Mouse (Mus musculus) right cerebral cortex, postnatal 10 days (tissue): Measurements from ENCODE around the gene Ccdc81.

Experiments used
- DNase-seq, 2 experiments: peaks; one replicate each; pipeline ENCODE4 v3.0.0; 2021; ENCODE audit warnings: low spot score in 2 of 2

The Ccdc81 gene

DNA sequence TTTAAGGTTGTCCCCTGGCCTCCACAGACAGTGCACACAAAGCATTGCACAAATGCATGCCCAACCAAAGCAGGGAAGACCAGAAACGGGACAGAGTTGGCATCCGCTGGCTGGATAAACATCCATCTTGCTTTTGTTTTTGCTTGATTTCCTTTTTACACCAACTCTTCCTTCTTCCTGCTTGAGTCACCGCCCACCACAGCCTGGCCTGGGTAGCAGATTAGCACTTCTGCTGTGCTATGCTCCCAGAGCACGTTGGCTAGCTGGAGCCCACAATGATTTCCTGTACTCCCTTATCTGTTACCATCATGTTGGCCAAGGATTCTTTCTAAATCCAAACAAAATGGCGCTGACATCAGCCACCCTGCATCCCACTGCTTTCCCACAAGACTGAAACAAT lies 36.2 kb downstream of the Ccdc81 start:
- DNase-seq = no peak

DNA sequence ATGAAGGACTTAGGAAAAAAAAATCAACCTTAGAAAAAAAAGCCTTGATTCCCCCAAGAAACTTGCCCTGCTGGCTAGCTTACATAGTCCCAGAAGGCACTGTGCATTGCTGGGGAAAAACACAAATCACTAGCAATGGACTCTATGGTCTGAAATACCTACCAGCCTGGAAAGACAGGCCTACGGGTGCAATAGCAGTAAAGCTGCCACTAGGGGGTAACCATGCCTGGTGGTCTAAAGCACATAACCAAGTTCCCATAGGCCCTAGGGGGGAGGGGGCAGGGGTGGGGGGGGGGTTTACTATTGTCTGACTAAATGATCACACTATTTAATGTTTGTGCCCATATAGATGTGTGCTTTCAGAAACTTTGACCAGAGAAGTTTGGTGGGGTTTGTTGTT lies 38.7 kb downstream of the Ccdc81 start:
- no peak for DNase-seq

DNA sequence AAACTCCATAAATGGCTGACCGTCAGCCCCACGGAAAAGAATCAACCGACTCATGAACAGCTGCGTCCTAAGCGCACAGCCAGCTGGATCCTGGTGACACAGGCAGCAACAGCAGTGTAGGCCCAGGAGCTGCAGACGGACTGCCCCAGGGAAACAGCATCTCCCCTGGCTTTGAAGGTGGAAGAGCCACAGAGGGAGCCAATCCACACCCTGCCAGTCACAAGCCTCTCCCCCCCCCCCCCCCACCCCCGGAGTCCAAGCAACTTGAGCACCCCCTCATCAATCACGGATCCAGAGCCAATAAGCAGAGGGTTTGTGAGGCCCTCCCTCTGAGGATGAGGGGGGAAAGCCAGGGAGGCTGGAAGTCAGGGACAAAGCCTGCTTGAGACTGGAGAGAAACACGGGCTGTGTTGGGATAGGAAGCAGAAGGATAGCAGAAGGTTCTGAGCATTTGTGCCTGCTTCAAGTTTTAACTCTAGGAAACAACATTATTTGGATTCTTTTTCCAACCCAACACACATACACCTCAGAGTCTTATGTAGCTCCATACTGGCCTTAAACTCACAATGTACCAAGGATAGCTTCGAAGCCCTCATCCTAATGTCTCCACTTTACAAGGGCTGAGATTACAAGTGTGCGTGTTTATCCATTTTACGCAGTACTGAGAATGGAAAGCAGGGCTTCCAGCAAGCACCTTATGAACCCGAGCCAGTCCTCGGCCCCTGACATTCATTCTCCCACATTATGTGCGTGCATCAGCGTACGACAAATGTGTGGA lies 46.8 kb downstream of the Ccdc81 start:
- no peak for DNase-seq

DNA sequence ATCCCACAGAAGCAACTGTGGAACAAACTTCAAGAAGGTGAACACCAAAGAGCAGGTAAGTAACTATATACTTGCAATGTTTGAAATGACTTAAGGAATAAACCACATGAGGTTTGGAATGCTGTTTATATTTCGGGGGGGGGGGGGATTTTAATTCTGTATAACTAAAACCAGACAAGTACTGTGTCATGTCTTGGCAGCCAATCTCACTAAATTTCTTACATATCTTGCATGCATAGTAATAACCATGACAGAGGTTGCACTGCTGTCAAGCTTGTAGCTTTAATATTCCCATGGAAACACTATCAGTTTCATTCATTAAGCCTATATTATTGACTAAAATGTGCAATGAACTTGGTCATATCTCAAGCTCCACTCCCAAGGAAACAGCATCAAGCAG lies 48.2 kb downstream of the Ccdc81 start:
- DNase-seq = no peak

DNA sequence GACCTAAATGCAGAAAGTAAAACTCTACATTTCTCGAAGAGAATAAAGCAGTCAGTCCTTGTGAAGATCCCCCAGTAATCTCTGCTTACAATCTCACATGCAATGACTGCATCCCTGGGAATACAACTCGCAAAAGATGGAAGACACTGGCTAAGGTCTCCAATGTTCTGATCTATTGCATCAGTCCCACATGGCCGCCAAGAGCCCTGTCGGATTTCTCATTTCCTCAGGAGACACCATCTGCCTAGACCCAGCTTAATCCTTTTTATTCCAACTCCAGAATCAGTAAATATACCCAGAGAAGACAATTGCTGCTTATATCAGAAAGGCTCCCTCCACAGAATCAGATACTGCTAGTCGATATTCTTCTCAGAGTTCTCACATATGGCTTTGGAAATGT lies 50.3 kb downstream of the Ccdc81 start:
- DNase-seq = no peak

DNA sequence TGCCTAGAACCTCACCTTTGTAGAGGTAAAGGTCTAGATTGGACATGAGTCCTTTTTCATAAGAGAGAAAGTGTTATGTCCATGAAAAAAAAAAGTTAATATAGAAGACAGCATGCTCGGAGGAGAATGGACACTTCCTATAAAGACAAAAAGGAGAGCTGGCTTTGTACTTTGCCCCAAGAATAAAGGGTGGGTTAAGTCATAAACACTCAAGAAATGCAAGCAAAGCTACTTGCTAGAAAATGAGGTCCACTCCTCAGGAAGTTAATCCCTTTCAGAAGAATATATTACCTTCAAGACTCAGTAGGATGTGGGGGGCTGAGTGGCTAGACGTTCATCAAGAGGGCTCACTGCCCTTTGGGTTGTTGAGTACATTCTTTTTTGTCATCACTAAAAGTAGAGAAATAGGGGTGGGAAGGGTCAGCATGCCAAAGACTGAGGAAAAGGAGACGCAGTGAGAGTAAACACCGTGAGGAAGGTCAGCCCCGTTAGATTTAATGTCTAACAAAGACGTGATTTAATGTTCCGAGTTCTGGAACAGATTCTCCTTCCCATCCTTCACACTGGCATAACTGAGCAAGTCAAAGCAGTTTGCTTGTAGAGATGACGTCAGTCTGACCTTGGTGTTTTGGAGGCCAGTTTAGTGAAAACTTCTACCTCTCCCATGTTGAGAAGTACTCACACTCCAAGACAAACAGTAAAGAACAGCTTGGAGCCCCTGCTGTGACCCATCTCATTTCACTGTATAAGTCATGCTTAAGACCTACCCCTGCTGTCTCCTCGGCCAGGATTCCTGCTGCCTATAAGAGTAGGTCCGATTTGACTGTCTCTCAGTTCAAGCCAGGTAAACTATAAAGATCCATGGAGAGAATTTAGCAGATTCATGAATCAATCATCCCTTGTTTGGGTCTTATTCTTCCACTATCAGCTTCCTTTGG lies 51.0 kb downstream of the Ccdc81 start:
- no peak for DNase-seq

DNA sequence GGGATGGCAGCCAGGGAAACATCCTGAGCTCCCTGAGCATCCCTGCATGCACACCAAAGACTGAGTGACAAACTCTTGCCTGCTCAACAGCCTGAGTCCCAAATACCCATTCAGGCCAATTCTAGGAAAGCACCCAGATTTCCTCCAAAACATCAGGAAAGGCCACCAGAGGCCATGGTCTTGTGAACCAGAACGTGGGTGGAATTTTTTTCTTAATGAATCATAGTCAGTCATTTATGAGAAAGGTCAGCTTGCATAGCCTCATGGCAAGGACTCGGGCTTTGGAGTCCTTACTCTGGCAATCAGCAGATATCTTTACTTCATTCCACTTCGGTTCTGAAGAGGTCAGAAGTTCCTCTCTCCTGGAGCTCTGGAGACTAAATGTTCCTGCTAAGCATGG lies 52.9 kb downstream of the Ccdc81 start:
- no peak for DNase-seq

DNA sequence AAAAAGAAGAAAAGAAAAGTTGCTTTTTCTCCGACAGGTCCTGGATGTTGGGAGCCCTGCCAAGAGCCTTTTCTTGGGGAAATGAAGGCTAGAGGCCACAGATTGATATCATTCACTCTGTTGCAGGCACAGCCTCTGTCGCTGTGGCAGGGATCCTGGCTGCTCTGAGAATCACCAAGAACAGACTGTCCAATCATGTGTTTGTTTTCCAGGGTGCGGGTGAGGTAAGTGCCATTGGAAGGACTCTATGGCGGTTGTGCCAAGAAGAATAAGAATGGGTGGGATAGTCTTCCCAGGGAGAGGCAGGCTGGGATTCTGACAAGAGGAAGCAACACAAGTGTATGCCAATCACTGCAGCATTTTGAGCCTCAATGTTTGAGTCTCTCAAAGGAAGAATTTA lies 57.8 kb downstream of the Ccdc81 start:
- DNase-seq = peak in 1 of 2 experiments; percentile 24

DNA sequence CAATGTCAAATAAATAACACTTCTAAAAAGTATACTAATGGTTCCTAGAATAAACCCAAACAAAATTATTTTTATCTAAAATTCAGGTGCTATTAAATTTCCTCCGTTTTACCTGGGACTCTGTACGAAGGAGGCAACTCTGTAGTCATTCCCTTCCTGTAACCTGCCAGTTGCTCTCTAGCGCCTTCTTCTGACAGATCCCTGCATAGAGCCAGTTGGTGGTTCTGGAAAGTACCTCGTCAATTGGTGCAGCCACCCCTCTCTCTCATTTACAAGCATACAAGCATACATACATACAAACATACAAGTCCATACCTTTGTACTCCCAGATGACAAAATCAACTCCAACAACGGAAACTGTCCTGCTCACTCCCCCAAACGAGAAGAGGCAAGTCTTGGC lies 59.9 kb downstream of the Ccdc81 start:
- DNase-seq = peak in 1 of 2 experiments; percentile 32

DNA sequence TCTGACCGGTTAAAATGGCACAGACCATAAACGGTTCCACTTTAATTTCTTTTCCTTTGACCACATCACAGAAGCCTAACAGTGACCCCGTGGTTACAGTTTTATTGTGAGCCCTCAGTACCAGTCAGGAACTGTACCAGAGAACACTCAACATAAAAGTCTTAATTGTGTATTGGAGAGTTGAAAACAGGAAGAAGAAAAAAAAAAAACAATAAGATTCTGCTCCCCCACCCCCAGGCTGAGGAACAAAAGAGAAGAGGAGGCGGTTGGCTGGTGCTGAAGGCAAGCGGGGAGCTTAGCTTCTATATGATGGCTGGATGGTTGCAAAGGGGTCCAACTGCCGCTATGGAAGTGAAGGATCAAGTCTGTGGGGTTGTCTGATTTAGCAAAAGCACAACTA lies 60.3 kb downstream of the Ccdc81 start:
- no peak for DNase-seq

DNA sequence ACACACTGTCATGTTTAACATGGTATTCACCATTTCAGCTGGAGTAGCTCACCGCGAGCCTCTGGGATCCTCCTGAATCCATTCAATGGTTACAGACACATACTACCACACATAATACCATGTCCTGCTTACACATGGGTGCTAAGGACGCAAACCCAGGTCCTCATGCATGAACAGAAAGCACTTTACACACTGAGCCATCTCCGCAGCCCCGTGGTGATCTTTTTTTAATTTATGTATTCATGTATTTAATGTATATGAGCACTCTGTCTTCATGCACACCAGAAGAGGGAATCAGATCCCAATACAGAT lies 61.1 kb downstream of the Ccdc81 start:
- no peak for DNase-seq

DNA sequence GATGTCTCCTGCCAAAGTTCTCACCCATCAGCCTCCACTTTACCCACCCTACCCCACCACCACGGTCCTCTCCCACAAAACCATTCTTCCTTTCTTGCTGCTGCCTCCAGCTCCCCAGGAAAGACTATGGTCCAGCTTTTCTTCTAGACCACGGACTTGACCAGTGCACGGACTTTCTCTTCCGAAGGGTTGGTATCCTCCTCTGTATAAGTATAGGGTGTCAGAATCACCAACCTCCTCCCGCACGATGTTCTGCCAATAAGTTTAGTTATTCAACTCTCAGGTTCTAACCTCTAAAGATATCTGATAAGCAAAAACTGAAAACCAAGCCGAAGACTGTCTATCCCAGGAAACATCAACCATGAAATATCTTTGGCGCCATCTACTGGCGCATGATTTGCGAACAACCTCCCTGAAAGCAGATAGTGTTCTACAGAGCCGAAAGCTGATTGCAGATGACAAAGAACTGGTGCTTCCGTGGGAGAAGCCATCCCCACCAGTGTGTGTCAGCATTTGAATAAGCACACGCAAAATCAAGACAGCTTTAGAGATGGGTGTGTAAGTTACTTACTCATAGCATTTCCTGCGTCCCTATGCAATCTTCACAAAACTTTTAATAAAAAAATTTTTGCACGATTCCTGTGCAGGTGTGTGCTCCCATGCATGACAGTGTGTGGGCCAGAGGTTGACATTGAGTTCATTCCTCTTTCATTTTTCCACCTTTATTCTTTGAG lies 61.6 kb downstream of the Ccdc81 start:
- DNase-seq = peak; percentile 92 to 93

DNA sequence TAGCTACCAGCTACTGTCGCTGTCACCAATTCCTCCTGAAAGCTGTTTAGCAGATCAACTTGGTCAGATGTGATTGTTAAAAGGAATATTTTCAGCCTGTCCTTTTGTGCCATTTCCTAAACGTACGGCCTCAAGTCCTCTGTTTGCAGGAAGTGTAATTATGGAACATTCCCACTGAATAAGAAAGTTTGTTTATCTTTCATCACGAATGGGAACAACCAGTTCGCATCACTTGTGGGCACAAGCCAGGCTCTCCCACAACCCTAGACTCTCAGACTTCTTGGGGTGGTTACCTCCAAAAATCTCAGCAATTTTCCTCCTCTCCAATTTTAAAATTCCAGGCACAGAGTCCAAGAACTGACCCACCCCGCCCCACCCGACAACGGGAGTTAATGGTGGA lies 63.7 kb downstream of the Ccdc81 start:
- no peak for DNase-seq

DNA sequence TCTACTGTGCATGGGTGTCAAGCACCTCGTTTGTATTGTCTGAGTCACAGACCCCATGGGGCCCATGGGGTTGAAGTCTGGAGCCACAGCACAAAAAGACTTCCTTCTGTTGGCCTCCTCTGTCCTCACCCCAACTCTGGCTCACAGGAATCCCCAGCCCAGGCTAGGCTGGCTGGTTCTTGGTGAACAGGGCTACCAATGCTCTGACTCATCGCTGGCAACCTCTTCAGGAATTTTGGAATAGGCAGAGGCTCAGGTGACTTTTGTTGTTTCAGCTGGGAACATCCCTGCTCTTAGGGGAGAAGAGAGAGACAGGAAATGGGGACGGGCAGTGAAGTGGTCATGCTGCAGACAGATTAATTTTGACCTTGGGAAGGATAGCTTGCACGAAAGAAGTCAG lies 65.6 kb downstream of the Ccdc81 start:
- no peak for DNase-seq

DNA sequence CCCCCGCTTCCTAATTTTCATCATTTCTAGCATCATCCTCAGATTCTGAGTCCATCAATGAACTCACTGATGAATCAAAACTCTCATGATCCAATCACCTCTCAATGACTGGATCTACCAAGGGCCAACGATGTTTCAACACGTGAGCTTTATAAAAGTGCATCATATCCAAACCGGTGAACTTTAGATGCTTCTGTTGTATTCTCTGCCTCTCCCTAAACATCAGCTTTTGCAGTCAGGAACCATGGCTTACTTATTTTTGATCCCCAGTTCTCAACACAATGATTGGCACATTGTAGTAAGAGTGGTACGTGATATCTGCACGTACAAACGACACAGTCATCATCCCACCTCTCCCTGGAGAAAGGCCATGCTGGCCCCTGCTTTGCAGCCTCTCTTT lies 66.8 kb downstream of the Ccdc81 start:
- no peak for DNase-seq

DNA sequence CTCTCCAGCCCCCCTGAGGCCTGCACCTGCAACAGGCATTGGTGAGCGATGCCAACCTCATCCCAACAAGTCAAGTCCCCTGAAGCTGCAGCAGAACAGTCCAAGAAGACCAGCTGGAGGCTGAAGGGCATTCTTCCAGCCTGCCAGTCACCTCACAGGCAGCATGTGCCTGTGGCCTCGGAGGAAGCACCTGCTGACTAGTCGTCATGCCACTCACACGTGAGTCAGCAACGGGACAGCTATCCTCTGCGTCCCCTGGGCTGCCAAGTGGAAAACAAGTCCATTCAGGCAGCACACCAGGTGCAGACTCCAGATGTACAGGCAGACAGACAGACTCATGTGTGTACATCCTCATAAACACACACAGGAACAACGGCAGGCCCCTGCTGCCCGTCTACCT lies 67.9 kb downstream of the Ccdc81 start:
- no peak for DNase-seq

DNA sequence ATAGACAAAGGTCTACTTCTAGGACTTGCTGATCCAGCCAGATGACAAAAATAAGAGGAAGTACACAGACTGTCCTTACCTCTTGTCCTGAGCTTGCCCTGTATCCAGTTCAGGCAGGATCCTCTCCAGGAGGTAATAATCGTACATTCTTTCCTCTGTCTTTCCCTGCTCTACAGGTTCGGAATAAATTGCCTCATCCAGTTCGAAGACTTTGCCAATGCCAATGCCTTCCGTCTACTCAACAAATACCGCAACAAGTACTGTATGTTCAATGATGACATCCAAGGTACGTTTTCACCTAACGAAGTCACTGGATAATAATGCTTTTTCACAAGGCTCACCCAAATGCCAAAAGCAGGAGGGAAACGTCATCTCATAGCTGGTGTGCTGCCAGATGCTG lies 69.9 kb downstream of the Ccdc81 start:
- DNase-seq = no peak

DNA sequence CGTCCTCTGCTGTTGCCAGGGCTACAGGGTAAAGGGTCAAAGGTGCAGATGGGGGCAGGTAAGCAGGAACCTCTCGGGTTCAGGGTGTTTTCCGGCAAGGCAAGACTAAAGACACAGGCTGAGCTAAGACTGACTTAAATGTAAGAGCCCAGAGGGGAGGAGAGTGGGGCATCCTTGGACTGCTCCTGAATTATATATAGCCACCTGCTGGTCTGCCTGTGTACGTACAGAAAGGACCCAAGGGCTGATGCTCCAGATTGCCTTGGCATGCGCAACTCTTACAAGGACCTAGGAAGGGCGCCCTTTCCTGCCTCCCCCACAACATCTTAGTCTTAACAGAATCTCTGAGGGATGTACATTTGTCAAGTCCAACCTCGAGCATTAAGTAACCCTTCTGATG lies 74.2 kb downstream of the Ccdc81 start:
- peak in 1 of 2 experiments; percentile 24 for DNase-seq

DNA sequence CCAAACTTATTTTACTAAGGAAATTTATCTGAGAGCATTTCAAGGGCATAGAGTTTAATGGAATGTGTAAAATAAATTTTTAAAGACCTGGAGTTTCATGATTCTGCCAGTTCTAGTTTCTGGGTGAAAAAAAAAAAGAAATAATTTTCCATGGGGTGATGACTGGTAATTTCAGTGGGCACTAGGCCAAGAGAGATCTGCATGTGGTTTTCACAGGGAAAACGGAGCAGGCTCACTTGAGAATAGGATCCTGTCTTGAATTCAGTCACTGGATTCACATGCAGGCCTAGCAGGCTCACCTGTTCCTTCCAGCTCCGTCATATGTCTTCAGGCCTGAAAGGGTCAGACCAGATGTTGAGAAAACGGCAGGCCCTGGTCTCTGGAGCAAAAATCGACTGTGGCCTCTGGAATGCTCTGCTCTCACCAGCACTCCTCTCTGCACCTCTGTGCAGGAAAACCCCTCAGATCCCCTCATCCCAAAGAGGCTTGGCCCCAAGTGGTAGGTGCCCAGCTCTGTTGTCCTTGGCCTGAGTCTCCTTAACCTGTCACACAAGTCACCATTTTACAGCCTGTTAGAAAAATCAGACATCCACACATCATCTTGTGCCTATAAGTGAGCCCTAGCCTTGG lies 74.9 kb downstream of the Ccdc81 start:
- no peak for DNase-seq
